Mouse (Mus musculus): ENCODE measurements around the gene Nek8.

Nek8 gene

DNA sequence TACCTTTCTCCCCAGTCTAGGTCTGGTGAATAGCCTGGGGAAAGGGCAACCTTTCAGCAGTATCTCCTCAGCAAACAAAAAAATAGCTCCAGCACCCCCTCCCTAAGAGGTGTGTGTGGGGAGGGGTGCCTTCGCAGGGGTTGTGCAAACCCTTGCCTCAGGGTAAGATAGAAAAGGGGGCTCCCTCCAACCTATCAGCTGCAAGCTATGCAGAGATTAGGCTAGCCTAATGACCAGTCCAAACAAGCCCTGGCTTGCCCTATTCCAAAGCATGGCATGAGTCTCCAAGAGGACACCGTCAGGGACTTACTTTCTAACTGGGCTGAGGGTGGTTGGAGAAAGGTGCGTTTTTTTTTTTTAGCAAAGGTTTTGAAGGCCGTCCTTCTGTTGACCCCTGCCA lies 10.3 kb downstream of the Nek8 start:
- in situ Hi-C loops (cut with MseI, MboI) = no loop called here

DNA sequence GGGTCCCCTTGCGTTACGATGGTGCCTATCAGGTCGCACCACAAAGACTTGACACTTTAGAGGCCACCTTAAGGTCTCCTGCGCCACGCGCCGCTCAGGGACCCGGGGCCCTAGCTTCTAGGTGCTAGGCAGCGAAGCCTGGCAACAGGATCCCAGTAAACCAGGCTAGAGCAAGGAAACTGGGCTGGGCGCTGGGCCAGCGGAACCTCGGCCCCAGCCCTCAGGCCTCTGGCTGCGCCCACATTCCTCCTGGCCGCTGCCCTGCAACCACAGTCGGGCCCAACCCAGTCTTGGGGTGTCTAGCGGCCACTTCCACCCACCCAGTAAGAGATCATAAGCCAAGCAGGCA lies 10.7 kb downstream of the Nek8 start:
- in situ Hi-C loops (cut with MseI, MboI) = no loop called here

DNA sequence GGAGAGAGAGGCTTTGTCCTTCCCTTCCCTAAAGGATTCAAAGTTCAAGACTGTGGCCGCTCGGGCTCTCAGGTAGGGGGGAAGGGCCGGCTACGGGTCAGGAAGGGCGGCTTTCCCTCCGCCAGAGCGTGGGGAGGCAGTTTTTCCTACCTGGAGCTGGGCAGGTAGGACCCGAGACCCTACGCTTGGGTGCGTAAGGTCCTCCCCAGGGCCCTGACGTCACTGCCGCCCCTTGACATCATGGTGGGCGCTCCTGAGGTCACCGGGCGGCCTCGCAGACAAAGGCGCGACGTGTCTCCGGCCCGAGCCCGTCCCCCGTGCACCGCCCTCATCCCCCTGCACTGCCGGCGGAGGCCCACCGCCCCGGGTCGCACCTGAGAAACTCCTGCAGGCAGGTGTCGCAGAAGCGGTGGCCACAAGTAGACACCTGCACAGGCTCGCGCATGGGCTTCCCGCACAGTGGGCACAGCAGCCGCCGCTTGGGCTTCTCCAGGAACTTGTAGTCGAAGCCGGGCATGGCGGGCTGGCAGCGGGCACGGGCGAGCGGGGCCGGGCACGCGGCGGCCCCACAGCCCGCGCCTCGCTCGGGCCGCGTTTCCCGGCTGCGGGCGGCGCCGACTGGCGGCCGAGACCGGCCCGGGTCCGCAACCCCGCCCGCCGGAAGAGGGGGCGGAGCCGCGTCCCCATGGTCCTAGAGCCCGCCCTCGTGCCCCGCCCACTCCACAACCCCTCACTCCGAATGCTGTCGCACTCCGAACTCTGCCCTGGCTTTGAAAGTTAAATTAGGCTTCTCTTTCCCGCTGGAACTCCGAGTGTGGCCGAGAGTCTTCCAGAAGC lies 11.3 kb downstream of the Nek8 start, which contains the start of gene Traf4:
TSS of gene Traf4 (minus strand) at position 666 of the 837 bp plus-strand sequence.
- in situ Hi-C loops (cut with MseI, MboI) = no loop called here

DNA sequence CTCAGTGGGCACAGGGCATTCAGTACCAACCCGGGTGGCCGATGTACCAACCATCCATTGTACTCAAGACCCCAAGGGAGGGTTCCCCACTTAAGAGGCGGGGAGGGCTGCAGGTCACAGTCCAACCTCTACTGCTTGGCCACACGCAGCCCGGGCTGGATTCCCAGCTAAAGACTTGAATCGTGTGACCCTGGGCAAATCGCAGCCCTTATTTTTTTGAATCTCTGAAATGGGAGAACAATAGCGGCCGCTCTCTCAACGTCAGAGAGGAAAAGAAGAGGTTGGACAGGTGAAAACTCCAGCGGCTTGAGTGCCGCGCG lies 11.9 kb downstream of the Nek8 start:
- in situ Hi-C loops (cut with MseI, MboI) = no loop called here

DNA sequence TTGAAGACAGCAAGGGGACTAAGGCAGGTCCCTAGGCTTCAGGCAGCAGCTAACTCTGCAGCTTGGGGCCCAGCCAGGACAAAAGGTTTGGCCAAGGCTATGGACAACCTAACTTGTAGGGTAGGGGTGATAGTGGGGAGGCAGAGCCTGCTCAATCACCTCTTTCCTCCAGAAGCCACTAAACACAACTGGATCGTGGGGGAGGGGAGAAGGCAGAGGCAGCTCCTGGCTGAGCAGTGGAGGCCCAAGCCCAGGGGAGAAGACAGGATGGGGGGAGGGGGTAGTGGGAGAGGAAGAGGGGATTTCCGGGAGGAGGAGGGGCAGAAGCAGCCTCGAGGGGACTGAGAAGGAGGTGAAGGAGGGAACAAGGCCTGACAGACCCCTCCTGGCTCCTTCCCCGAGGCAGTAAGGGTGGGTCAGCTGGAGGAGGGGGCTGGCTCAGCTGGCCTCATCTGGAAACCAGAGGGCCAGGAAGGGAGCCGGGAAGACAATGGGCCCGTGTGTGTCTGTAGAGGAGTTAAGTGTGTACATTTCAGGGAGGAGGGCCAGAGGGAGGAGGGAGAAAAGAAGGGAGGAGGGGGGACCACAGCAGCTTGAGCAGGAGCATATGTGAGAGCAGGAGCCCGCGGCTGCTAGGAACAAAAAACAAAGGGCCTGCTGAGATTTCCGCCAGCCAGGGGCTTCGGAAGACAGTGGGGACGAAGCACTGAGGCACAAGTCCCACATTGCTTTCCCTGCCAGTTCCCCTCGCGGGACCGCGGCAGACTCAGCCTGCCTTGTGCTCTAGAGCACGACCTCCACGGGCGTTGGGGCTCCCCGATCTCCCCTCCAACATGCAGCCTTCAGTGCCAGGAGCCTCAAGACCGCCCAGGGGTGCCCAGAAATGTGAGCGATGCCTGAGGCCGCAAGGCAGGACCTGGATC lies 12.5 kb downstream of the Nek8 start:
- in situ Hi-C loops (cut with MseI, MboI) = no loop called here

DNA sequence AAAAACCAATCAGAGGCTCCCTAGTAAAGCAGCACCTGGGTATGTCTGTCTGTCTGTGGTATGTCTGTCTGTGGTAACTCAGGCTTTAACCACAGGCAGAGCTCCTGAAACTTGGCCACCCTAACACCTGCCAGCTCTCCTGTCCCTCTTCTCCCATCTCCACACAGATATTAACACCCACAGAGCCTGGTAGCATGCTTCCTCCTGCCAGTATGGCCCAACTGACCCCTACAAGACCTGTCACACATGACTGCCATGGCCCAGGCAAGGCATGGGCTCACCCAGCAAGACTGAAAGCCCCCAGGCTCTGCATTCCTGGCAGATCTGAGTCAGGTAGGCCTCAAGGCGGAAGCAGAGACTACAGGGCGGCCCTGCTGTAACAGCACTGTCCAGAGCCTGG lies 13.4 kb downstream of the Nek8 start:
- in situ Hi-C loops (cut with MseI, MboI) = no loop called here

DNA sequence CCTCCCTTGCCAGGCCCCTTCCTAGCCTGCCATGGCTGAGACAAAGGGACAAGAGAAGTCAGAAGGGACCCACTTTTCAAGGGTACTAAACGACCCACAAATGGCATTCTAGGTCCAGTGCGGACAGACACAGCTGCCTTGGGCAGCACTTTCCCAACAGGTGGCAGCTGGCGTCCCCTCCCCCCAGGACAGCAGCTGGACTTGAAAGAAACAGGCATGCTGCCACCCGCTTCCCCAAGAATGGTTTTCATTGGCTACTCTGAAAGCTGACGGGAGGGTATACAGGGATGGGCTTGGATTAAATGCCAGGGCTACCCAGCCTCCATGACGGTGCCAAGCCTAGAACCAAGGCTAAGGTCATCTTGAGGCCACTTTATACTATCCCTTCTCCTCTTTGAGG lies 14.0 kb downstream of the Nek8 start:
- in situ Hi-C loops (cut with MseI, MboI) = no loop called here

DNA sequence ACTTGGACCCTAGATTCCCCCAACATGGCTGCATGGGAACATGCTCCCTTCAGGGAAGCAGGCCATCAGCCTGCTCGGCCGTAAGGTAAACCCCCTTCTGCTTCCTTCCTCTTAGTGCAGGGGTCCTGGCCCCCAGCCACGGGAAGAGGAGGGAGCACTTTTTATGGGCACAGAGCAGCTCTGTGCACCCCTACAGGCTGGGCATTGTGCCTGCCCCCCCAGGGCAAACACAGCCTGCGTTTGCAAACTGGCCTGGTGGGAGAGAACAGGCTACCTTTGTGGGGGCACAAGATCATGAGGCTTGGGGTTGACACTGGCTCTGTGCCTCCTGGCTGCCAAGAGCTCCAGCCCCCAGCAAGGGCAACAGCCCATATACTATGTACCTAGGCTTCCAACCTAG lies 14.5 kb downstream of the Nek8 start:
- in situ Hi-C loops (cut with MseI, MboI) = no loop called here

DNA sequence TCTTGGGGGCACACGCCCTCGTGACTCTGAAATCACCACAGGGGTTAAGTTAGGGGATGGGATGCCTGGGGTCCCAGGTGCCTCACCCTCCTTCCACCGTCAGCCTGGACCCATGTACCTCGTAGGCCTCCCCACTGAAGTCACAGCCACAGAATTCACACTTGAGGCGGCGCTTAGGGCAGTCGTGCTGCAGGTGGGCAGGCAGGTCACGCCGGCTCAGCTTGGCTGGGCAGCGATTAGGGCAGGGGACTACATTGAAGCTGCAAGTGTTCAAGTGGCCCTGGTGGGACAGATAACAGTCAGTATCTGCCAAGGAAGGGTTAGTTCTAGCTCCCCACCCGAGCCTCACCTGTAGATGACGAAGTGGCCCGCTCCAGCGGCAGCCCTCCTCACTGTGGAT lies 15.3 kb downstream of the Nek8 start:
- in situ Hi-C loops (cut with MseI, MboI) = no loop called here

DNA sequence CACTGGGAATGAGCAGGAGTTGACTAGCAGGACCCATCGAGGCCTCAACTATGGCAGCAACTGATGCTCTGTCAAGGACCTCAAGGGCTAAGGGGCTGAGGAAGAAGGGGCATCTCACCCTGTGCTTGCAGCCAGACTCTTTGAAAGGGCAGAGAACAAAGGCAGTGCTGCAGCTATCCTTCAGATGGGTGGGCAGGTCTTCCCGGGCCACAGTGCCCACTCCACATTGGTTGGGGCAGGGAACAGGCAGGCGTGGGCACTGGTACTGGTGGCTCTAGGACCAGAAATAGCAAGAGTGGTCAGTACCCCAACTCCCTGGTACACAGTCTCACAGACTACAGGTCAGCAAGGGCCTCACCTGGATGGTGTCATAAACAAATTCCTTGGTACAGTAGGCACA lies 15.8 kb downstream of the Nek8 start:
- in situ Hi-C loops (cut with MseI, MboI) = no loop called here

DNA sequence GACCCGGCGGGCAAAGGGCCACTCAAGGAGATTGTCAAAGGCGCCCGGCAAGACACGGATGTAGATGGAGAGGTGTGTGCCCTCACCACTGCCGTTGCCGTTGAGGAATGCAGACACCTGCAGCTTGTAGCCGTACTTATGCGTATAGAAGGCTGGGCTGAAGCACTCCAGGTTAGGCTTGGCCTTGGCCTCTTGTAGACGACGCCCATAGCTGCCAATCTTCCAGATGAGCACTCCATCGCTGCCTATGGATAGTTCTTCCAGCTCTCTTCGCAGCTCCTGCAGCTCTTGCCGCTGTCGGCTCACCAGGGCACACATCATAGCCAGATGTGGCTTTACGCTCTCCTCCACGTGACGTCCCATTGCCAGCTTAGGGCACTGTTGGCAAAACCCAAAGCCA lies 16.3 kb downstream of the Nek8 start:
- in situ Hi-C loops (cut with MseI, MboI) = no loop called here

DNA sequence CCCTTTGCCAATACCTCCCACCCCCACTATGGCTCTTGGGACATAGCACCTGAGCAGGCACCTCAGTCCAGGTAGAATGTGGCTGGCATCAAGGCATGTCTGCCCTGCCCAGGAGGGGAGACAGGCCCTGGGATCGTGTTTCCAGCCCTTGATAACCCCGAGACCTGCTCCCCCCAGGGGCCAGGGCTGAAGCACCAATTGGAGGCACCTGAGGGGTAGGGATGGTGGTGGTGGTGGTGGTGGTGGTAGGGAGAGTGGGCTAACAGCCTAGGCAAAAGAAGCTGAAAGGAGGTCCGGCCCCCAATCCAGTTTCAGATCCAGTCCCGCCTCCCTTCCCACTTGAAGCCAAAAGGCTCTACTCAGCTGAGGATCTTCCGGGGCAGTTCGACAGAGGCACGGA lies 16.9 kb downstream of the Nek8 start:
- in situ Hi-C loops (cut with MseI, MboI) = no loop called here

DNA sequence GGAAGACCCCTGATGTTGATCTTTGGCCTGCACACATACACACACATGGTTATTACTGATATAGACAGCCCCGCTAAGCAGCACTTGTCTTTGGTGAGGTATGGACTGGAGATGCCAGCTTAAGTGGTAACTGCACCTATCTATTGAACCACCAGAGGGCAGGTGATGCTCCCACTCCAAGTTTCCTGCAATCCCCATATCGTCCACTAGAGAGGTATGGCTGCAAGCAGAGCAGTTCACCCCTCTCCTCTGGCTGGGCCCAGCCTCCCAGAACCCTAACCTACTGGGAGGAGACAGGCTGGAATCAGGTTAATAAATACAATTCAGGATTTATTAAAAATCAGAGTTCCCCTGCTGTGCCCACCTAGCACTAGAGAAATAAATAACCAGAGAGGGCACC lies 17.4 kb downstream of the Nek8 start:
- in situ Hi-C loops (cut with MseI, MboI) = no loop called here

DNA sequence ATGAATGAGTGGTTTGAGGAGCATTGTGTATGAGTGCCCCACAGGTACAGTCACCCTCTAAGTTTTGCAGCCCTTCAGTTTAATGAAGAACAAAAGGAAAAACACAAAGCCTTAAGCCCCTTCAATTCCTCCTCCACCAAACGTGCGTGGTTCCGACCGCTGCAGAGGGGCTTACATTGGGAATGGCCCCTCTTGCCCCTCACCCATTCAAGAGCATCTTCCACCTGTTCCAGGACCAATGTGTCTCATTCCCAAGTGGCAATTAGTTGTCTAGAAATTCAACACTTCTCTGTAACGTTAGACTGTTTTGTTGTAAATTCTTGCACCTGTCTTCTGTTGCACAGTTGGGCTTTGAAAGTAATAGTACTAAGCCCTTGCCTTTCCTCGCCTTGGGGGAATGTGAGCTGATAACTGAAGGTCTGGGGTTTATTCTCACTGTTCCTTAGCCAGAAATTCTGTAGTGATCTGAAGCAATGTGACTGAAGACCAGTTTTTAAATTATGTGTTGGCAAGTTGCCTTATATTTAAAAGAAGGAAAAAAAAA lies 20.2 kb downstream of the Nek8 start:
- in situ Hi-C loops (cut with MseI, MboI) = no loop called here

DNA sequence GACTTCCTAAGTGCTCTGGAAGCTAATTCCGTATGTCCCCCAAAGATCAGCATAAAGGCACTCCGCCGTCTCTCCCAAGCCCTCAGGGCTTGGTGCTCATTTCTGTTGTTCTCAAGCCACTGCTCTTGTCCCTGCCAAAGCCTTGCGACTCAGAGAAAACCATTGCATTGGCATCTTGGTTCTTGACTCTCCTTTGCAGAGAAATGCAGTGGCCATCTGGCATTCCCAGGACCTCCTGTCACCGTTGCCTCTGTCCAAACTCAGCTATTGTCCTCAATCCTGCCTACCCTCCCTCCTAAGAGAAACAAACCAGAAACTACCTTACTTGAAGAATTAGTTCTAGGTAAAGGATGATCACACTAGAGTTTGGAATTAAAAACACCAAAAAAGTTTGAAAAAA lies 20.8 kb downstream of the Nek8 start:
- in situ Hi-C loops (cut with MseI, MboI) = no loop called here

DNA sequence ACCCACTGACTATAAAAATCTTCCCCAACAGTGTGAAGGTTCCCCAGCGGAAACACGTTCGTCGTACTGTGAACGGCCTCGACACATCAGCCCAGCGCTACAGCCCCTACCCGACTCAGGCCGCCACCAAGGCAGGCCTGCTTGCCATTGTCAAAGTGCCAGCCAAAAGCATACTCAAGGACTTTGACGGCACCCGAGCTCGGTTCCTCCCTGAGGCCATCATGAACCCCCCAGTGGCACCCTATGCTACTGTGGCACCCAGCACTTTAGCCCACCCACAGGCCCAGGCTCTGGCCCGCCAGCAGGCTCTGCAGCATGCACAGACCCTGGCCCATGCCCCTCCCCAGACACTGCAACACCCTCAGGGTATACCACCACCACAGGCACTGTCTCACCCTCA lies 22.7 kb downstream of the Nek8 start:
- in situ Hi-C loops (cut with MseI, MboI) = loop anchor here in 1 of 2 experiments (5.0 kb wide), 1 partner anchor 51 kb away; no protein-coding TSS in a partner anchor

DNA sequence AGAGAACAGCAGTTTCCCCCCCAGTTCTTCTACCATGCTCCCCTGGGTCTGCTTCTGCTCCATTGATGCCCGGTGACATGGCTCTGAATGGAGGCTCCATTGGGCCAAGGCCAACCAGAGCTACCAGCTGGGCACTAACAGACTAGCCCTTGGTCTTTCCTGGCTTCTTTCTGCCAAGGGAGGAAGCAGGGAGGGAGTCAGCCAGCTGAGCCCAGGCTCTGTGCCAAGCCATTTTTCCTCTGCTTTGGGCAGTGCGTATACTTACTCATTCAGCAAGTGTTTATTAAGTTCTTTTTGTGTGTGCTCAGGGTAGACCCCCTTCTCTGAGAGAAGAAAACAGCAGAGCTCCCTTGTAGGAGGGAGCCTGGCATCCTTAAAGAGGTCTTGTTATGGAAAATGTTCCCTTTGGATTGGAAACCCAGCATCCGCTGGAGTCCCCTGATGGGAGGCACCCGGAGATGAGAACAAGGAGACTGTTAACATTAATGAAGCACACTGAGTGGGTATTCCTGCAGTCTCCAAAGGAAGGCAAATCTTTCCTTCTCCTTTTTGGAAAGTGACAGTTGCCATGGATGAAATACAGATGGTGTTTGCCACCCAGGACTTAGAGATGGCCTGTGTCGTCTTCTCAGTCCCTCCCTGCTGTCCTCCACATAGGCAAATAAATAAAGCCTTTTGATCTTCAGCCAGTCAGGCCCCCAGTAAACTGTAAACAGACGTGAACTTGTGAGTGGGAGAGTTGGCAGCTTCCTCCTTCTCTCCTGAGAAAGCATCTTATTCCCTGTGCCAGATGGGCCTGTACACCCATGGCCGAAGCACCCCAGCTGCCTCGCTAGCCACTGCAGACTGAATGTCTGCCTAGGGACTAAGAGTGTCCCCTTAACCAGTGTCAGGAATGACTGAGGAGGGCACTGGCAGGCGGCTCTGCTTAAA lies 23.9 kb downstream of the Nek8 start:
- in situ Hi-C loops (cut with MseI, MboI) = loop anchor here in 1 of 2 experiments (5.0 kb wide), 1 partner anchor 50 kb away; no protein-coding TSS in a partner anchor

DNA sequence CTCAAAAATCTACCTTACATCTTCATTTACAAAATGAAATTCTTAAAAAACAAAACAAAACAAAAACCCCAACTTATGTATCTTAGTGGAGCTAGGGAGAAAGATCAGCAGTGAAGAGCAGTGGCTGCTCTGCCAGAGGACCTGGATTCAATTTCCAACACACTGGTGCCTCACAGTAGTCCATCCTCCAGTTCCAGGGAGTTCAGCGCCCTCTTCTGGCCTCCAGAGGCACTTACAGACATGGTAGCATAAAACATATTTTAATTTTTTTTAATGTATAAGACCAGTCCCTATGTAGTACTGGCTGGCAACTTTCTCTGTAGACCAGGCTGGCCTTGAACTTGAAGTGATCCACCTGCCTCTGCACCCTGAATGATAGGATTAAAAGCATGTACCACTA lies 25.3 kb downstream of the Nek8 start:
- in situ Hi-C loops (cut with MseI, MboI) = loop anchor here in 1 of 2 experiments (5.0 kb wide), 1 partner anchor 49 kb away; no protein-coding TSS in a partner anchor

DNA sequence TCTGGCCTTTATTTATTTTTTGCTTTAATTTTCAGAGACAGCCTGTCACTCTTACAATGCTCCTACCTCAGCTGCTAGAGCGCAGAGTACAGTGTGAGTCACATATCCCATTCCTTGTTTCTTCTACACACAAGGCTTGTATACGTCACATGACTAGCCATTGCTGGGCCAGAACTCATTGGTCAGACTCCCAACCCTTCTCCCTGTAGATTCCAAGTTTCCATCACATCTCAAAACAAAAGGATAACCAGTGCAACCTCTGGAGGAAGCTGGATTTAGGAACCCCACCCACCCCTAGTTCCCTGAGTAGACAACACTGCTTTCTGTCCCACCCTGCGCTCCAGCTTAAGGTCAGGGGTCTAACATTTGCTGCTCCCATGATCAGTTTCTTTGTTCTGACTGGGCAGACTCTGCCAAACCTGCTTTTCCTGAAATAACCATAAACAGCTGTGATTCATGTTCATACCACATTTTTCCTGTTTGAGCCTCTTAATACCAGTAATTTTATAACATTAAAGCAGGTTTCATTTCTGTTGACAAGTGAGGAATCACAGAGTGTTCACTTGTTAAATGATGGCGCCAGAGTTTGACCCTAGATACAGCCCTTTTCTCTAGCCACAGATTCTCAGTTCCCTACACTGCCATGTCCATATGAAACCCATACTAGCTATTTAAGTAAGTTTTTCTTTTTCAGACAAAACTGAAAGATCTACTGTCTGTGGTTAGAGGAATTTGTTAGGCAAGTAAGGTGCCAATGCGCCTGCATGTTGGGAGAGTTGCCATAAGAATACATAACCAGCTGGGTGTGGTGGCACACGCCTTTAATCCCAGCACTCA lies 29.6 kb downstream of the Nek8 start:
- in situ Hi-C loops (cut with MseI, MboI) = no loop called here

DNA sequence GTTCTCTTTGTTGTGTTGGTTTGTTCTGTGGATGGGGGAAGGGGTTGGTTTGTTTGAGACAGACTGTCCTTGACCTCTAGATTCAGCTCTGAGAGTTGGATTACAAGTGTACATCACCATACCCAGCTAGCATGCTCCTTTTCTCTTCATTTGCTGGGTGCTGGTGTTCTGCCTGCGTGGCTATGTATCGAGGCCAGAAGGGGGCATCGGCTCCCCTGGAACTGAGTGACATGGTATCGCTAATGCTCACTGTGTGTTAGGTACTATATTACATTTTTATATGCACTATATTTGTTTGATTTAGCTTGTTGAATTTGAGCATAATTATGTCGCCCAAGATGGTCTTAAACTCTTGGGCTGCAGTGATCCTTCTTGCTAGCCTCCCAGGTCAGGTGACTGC lies 30.3 kb downstream of the Nek8 start:
- in situ Hi-C loops (cut with MseI, MboI) = no loop called here

DNA sequence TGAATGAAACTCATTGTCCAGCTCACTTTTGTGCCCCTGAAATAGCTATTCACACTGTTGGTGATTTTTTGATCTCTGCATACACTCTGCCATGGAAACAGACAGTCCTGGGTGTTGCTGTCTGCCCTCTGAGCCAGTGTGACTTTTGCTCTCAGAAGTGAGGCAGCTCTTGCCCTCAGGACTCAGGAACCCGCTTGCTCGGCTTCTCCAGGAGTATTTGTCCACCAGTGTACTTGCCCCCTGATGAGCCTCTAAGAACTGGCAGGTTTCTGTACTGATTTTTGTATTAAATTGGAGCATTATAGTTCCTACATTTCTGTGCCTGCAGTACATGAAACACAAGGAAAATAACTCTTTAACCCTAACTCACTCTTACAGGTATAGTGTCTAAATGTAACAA lies 33.0 kb downstream of the Nek8 start:
- in situ Hi-C loops (cut with MseI, MboI) = no loop called here
